Mouse (Mus musculus): Measurements from ENCODE around the gene Paox. TPM values are rescaled to one million over a fixed set of nuclear protein-coding genes. Genes with fewer than 3 reads are reported as not detected.
A peak's percentile ranks its signal among the peaks of the same experiment; 100 is the strongest.

The Paox gene
- 9.3 and 11.1 TPM in 2 replicates for polyA plus RNA-seq (2016; fragmentation: Nextera tagmentation; extraction: Ambion mirVana)

GRCm38 (mm10) chr7:140115583-140116328, at the start of gene Paox:
Paox (plus strand) TSS chr7:140115799.
- Histone ChIP-seq H3K36me3 (replicated peaks) (peaks cover 22% of the 10 kb centered on the region), H3K27me3 (no peaks in the 10 kb centered on the region), H3K4me1 (peaks cover 4% of the 10 kb centered on the region; the same call in 1 of the 2 replicates), H3K9ac (peak within 1 kb of the TSS; percentile 84), H3K27ac (peak within 1 kb of the TSS; percentile 65), H3K9me3 (no peaks in the 10 kb centered on the region), H3K4me3 (replicated peaks) (peak within 1 kb of the TSS; percentile 78), H3K4me2 (peak within 1 kb of the TSS; percentile 85)
- 4% methylated on average over 23 of the region's 23 CpGs for WGBS
- ATAC-seq (ENCODE audit: low FRiP score) = peak; percentile 68

DNA sequence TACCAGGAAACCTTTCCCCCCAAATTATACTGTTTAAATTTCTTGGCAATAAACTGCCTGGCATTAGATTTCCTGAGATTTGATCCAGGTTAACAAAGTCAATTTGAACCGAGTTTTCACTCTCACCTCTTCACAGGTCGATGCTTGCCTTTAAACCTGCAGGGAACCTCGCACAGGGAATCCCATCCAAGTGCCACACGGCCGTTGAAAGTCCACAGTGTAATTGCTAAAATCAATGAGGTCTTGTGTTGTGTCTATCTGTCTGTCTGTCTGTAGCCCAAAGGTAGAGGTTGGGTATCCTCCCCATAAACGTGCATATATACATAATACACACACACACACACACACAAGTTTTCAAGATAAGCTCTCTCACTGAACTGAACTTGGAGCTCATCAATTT, 48.2 kb upstream of the Paox start:
- no peak overlapping the region for H3K4me3 ChIP-seq (replicated peaks)
- H3K4me1 ChIP-seq = peaks cover 9% of the 10 kb centered on the region
- H3K9ac ChIP-seq = no peak overlapping the region
- H3K27ac ChIP-seq = no peak overlapping the region
- WGBS = 68% methylated on average over 6 of the region's 6 CpGs
- H3K9me3 ChIP-seq = no peaks in the 10 kb centered on the region
- no peaks in the 10 kb centered on the region for H3K36me3 ChIP-seq (replicated peaks)
- no peak overlapping the region for H3K4me2 ChIP-seq
- peaks cover 89% of the 10 kb centered on the region for H3K27me3 ChIP-seq
- no peak for ATAC-seq (ENCODE audit: low FRiP score)

DNA sequence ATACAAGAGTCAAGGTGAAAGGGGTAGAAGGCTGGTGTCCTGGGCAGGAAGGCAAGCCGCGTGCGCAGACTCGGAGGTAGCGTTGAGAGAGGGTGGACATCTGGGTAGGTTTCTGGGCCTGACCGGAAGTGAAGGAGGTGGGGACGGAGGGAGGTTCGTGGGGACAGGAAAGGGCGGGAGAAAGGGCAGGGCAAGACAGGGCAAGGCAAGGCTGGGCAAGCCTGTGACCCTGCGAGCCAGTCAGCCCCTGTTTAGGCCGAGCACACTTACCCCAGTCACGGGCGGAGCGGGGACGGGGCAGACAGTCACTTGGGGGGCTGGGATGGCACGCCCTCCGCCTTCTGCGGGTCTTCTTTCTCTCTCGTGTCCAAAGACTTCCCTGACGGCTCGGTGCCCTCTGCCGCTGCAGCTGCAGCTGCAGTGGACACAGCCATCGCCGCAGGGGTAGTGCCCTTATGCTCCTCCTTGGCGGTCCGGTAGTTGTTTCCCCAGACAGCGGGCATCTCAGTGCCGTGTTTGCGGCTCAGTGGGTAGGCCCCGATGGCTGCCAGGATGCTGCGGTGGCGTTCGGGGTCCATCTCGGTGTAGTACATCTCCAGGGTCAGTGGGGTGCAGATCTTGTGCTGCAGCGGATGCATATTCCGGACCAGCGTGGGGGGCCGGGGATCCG, 45.4 kb upstream of the Paox start:
- Histone ChIP-seq H3K27me3 (peaks cover 79% of the 10 kb centered on the region), H3K36me3 (replicated peaks) (no peaks in the 10 kb centered on the region), H3K4me2 (peak overlapping the region; percentile 38), H3K27ac (no peak overlapping the region), H3K9me3 (no peaks in the 10 kb centered on the region), H3K4me3 (replicated peaks) (peak overlapping the region; percentile 24), H3K9ac (peak overlapping the region; percentile 29; the same call in 1 of the 2 replicates), H3K4me1 (peaks cover 6% of the 10 kb centered on the region; the same call in 1 of the 2 replicates)
- WGBS = 25% methylated on average over 39 of the region's 39 CpGs
- ATAC-seq (ENCODE audit: low FRiP score) = no peak

DNA sequence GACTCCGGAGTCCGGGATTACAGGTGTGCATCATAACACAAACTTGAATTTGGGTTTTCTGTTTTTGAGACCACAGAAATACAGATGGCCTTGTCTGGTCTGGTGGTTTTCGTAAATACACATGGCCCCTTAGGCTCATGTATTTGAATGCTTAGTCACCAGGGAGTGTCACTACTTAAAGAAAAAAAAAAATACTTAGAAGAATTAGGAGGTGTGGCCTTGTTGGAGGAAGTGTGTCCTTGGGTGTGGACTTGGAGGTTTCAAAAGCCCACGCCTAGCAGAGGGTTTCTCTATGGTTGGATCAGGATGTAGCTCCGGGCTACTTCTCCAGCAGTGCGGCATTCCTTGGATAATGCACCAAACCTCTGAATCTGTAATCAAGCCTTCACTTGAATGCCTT, 37.9 kb upstream of the Paox start:
- Histone ChIP-seq H3K27me3 (peaks cover 57% of the 10 kb centered on the region), H3K9ac (no peak overlapping the region)

DNA sequence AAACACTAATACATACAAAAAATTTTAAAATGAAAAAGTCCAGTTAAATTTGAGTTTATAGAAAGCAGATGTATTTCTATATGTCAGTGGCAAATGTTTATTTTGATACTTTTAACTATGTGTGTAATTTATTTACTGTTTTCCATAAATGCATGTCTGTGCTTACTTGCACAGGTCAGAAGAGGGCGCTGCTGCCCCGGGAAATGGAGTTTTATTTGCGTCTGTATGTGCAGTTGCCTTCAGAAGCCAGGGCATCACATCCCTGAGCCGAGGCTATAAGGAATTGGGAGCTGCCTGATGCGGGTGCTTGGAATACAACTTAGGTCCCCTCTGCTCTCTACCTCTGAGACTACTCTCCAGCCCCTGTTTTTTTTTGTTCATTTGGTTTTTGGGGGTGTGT, 36.9 kb upstream of the Paox start:
- no peak overlapping the region for H3K9ac ChIP-seq
- no peaks in the 10 kb centered on the region for H3K9me3 ChIP-seq
- H3K27me3 ChIP-seq = peaks cover 52% of the 10 kb centered on the region
- H3K4me1 ChIP-seq = peaks cover 33% of the 10 kb centered on the region
- H3K27ac ChIP-seq = no peak overlapping the region
- no peak overlapping the region for H3K4me2 ChIP-seq
- no peaks in the 10 kb centered on the region for H3K36me3 ChIP-seq (replicated peaks)
- 4% methylated on average over 5 of the region's 5 CpGs for WGBS
- no peak overlapping the region for H3K4me3 ChIP-seq (replicated peaks)
- ATAC-seq (ENCODE audit: low FRiP score) = no peak

More for the DNA sequence above, 37.9 kb upstream of the Paox start:
- peaks cover 33% of the 10 kb centered on the region for H3K4me1 ChIP-seq
- H3K36me3 ChIP-seq (replicated peaks) = no peaks in the 10 kb centered on the region
- H3K4me2 ChIP-seq = no peak overlapping the region
- no peak overlapping the region for H3K4me3 ChIP-seq (replicated peaks)
- WGBS = 84% methylated on average over 6 of the region's 6 CpGs
- H3K9me3 ChIP-seq = no peaks in the 10 kb centered on the region
- no peak for ATAC-seq (ENCODE audit: low FRiP score)
- H3K27ac ChIP-seq = no peak overlapping the region

GRCm38 (mm10) chr7:140080503-140081156, 35.0 kb upstream of the Paox start:
- H3K36me3 ChIP-seq (replicated peaks) = no peaks in the 10 kb centered on the region
- peak overlapping the region; percentile 85 for H3K27ac ChIP-seq
- peak overlapping the region; percentile 57 for H3K4me2 ChIP-seq
- WGBS = 2% methylated on average over 24 of the region's 24 CpGs
- H3K9ac ChIP-seq = peak overlapping the region; percentile 52
- H3K27me3 ChIP-seq = peaks cover 57% of the 10 kb centered on the region
- peak overlapping the region; percentile 40 for H3K4me3 ChIP-seq (replicated peaks)
- peak; percentile 84 for ATAC-seq (ENCODE audit: low FRiP score)
- H3K4me1 ChIP-seq = peaks cover 33% of the 10 kb centered on the region
- H3K9me3 ChIP-seq = no peaks in the 10 kb centered on the region

GRCm38 (mm10) chr7:140081408-140082241, 34.0 kb upstream of the Paox start:
- peaks cover 55% of the 10 kb centered on the region for H3K27me3 ChIP-seq
- peak overlapping the region; percentile 52 for H3K9ac ChIP-seq
- peak overlapping the region; percentile 40 for H3K4me3 ChIP-seq (replicated peaks)
- H3K27ac ChIP-seq = peak overlapping the region; percentile 77
- no peaks in the 10 kb centered on the region for H3K9me3 ChIP-seq
- peak overlapping the region; percentile 57 for H3K4me2 ChIP-seq
- peaks cover 33% of the 10 kb centered on the region for H3K4me1 ChIP-seq
- WGBS = 10% methylated on average over 20 of the region's 20 CpGs
- ATAC-seq (ENCODE audit: low FRiP score) = peak; percentile 12; the same call in 1 of the 2 replicates
- no peaks in the 10 kb centered on the region for H3K36me3 ChIP-seq (replicated peaks)

- 5% methylated on average over 18 of the region's 18 CpGs for WGBS
- Histone ChIP-seq H3K27ac (peak within 1 kb of the TSS; percentile 77), H3K4me1 (peaks cover 33% of the 10 kb centered on the region)
These were observed 33.3 kb upstream of the Paox start, which contains the start of gene Caly for GRCm38 (mm10) chr7:140082242-140082678. Caly (minus strand) TSS chr7:140082548.

DNA sequence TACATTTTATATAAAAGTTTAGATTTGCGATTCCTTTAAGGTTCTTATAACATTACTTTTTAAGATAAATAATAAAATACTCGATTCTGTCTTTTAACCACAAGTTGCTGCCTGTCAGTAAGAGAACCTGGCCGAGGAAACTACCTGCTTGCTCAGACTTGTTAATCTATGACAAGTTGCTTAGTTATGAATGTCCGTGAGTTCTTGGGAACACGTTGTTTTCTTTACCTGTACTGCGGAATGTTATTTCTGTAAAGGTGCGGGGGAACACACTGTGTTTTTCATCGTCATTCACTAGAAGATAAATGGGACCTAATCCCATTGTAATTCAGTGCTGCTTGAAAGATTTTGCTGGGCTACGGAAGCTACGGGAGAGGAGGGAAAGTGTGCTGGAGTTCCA, 25.0 kb upstream of the Paox start:
- H3K4me2 ChIP-seq = no peak overlapping the region
- H3K27me3 ChIP-seq = no peaks in the 10 kb centered on the region
- H3K4me3 ChIP-seq (replicated peaks) = no peak overlapping the region
- no peaks in the 10 kb centered on the region for H3K4me1 ChIP-seq
- no peaks in the 10 kb centered on the region for H3K36me3 ChIP-seq (replicated peaks)
- H3K9ac ChIP-seq = no peak overlapping the region
- no peaks in the 10 kb centered on the region for H3K9me3 ChIP-seq
- no peak for ATAC-seq (ENCODE audit: low FRiP score)
- no peak overlapping the region for H3K27ac ChIP-seq
- 69% methylated on average over 10 of the region's 10 CpGs for WGBS

More at GRCm38 (mm10) chr7:140082242-140082678, 33.3 kb upstream of the Paox start, which contains the start of gene Caly:
- Histone ChIP-seq H3K9ac (peak within 1 kb of the TSS; percentile 52), H3K4me3 (replicated peaks) (peak within 1 kb of the TSS; percentile 40), H3K27me3 (peaks cover 52% of the 10 kb centered on the region), H3K4me2 (peak within 1 kb of the TSS; percentile 57), H3K9me3 (no peaks in the 10 kb centered on the region), H3K36me3 (replicated peaks) (no peaks in the 10 kb centered on the region)
- peak; percentile 83 for ATAC-seq (ENCODE audit: low FRiP score)

- no peak within 1 kb of the TSS for H3K9ac ChIP-seq
- WGBS = 75% methylated on average over 5 of the region's 5 CpGs
- H3K27ac ChIP-seq = no peak within 1 kb of the TSS
- no peak within 1 kb of the TSS for H3K4me3 ChIP-seq (replicated peaks)
- no peaks in the 10 kb centered on the region for H3K27me3 ChIP-seq
- H3K36me3 ChIP-seq (replicated peaks) = no peaks in the 10 kb centered on the region
- no peaks in the 10 kb centered on the region for H3K4me1 ChIP-seq
- no peak within 1 kb of the TSS for H3K4me2 ChIP-seq
- no peak for ATAC-seq (ENCODE audit: low FRiP score)
- no peaks in the 10 kb centered on the region for H3K9me3 ChIP-seq
These were observed 22.6 kb upstream of the Paox start, which contains the start of gene Prap1 for GRCm38 (mm10) chr7:140092924-140093528. Prap1 (plus strand) TSS chr7:140093395.

DNA sequence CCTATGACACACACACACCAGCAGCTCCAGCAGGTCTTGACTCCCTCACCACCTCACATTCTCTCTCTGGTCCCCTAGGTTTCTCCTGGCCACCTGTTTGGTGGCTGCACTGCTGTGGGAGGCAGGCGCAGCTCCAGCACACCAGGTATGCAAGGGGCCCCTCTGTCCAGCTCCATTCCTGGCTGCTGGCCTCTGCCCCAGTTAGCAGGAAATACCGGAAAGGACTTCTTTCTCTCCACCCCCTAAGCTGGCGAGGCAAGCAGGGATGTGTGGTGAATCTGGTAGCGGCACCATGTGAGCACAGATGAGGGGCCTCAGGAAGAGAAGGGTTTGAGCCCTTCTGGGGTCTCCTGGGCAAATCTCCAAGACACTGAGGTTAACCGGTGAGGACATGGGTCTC, 20.6 kb upstream of the Paox start:
- H3K36me3 ChIP-seq (replicated peaks) = no peaks in the 10 kb centered on the region
- no peak for ATAC-seq (ENCODE audit: low FRiP score)
- 76% methylated on average over 5 of the region's 5 CpGs for WGBS

More for the DNA sequence above, 20.6 kb upstream of the Paox start:
- Histone ChIP-seq H3K4me2 (no peak overlapping the region), H3K27ac (no peak overlapping the region), H3K9me3 (no peaks in the 10 kb centered on the region), H3K4me3 (replicated peaks) (no peak overlapping the region), H3K9ac (no peak overlapping the region), H3K4me1 (no peaks in the 10 kb centered on the region), H3K27me3 (no peaks in the 10 kb centered on the region)

Measured in forebrain, embryonic 12.5 days (tissue).